Mouse (Mus musculus) embryonic fibroblast, embryonic 13.5 days (primary cell): ENCODE measurements at regions not wholly inside any gene's neighbourhood (a gene's known extent, or its start where the extent isn't known, plus 50 kb on each side); places are given as distances from the start of the nearest gene placed in this dataset.

Source experiments
- H3K27ac ChIP-seq: 2 replicates; pipeline ENCODE4 v1.5.1; 2012; ENCODE audit warnings: low read length, control low read depth, inconsistent platforms; ENCODE audit not compliant: insufficient read depth
- H3K4me1 ChIP-seq: 2 replicates; pipeline ENCODE4 v1.6.1; 2011; ENCODE audit warnings: low read length; ENCODE audit not compliant: control insufficient read depth, insufficient read depth
- H3K4me3 ChIP-seq: 2 replicates; pipeline ENCODE4 v1.5.1; 2011; ENCODE audit warnings: mild to moderate bottlenecking, control low read depth, low read length; ENCODE audit not compliant: insufficient read depth
- CTCF ChIP-seq: IDR thresholded peaks from 2 replicates; pipeline ENCODE4 v1.5.1; 2011; ENCODE audit warnings: mild to moderate bottlenecking, control low read depth, low read length, moderate library complexity, borderline replicate concordance; ENCODE audit not compliant: insufficient read depth
- POLR2A ChIP-seq: IDR thresholded peaks from 2 replicates; pipeline ENCODE4 v1.6.1; 2011; ENCODE audit warnings: low read depth, mild to moderate bottlenecking, control low read depth, low read length, moderate library complexity

DNA sequence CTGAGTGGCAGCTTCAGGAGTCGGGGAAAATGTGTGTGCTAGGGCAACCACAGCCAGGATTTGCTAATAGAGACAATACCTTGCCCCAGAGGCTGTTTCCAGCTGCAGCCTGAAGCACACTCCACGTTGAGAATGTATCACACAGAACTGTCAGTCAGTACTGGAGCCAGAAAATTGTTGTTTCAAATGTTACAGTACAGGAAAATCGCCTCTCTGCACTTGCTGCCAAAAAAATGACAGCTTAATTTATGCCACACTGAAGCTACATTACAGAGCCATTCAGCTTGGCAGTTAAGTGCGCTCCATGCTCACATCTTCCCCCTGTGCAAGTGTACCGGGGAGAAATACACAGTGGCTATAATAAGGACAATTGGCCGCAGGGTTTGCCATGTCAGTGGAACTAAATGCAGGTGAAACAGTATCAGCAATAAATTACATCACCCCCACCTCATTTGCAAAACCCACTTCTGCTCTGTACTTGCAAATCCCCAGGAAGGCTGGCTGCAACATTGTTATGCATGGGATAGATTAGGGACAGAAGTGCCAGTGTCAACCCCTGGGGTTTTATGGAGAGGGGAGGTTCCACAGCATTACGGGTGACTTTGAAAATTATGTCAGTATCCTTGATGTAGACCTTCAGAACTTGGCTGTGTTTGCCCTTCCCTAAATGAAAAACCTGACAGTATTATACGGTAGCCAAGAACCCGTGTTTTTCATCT lies 263.3 kb upstream of the Sp4 start:
- no peaks in the 10 kb centered on the region for H3K4me1 ChIP-seq
- H3K4me3 ChIP-seq, result no peak overlapping the region
- no peak for TF ChIP-seq CTCF
- no peak for TF ChIP-seq POLR2A
- no peak overlapping the region for H3K27ac ChIP-seq

DNA sequence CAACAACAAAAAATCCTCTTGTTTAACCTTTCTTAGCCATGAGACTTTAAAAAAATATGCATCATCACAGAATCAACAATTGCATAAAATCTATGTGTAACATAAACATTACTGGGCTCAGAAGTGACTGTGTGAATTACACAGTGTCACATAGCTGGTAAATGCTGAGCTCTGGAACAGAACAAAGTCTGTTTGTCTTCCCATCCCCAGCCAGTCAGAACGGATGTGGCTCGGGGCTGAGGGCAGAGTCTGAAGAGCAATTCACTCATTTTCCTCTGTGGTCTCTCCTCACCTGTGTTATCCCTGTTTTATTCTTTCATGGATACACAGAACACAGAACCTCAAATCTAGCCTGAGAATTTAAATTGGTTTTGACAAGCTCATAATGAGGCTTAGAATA lies 261.0 kb upstream of the Sp4 start:
- Histone ChIP-seq H3K27ac (no peak overlapping the region), H3K4me3 (no peak overlapping the region), H3K4me1 (no peaks in the 10 kb centered on the region)
- no peak for TF ChIP-seq CTCF

DNA sequence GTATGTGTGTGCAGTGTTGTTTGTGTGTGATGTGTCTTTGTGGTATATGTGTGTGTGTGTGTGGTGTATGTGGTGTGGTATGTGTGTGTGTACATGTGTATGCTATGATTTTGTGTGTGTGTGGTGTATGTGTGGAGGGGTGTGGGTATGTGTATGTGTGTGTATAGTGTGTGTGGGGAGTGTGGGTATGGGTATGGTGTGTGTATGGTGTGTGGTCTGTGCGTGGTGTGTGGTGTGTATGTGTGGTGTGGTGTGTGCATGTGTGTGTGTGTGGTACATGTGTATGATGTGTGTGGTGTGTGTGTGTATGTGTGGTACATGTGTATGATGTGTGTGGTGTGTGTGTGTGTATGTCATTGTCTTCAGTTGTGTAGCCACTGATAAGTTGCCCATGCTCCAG lies 247.8 kb upstream of the Sp4 start:
- TF ChIP-seq CTCF, result no peak
- TF ChIP-seq POLR2A, result no peak
- Histone ChIP-seq H3K4me3 (no peak overlapping the region), H3K4me1 (no peaks in the 10 kb centered on the region), H3K27ac (no peak overlapping the region)

DNA sequence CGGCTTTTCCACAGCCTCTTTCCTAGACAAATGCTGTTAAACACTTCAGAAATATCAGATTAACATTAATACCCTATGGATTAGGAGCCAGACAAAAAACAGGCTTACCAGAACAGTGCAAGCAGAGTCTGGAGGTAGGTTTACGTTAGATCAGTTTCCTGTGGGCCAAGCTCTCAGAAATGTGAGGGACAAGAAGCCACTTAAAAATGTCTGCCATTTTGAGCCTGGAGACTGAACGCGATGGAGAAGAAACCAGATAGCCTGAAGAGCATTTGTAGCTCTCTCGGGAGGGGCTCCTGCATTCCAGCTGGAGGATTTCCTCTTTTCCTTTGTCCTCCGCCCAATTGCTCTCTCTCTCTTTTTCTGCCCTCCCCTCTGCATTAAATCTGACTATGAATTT lies 239.1 kb upstream of the Sp4 start:
- H3K4me3 ChIP-seq, result no peak overlapping the region
- no peak for TF ChIP-seq POLR2A
- TF ChIP-seq CTCF, result no peak
- H3K27ac ChIP-seq, result no peak overlapping the region
- H3K4me1 ChIP-seq, result no peaks in the 10 kb centered on the region

DNA sequence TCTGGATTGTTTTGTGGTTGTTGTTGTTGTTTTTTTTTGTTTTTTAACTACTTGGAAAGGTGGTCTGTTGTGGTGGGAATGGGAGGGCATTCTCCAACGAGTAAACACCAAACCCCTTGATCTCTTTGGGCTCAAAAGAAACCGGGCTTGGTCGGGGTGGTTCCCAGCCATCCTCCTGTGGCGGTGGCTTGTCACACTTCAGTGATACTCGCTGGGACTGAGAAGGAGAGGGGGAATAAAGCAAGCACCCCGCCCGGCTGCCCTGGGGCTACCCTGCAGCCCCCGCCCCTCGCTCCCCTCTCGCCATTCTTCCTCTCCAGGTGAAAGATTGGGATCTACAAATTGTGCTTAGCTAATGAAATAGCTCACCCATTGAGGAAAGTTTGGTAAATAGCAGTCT lies 229.3 kb upstream of the Sp4 start:
- no peaks in the 10 kb centered on the region for H3K4me1 ChIP-seq
- no peak for TF ChIP-seq CTCF
- no peak for TF ChIP-seq POLR2A
- H3K27ac ChIP-seq, result no peak overlapping the region
- H3K4me3 ChIP-seq, result no peak overlapping the region

DNA sequence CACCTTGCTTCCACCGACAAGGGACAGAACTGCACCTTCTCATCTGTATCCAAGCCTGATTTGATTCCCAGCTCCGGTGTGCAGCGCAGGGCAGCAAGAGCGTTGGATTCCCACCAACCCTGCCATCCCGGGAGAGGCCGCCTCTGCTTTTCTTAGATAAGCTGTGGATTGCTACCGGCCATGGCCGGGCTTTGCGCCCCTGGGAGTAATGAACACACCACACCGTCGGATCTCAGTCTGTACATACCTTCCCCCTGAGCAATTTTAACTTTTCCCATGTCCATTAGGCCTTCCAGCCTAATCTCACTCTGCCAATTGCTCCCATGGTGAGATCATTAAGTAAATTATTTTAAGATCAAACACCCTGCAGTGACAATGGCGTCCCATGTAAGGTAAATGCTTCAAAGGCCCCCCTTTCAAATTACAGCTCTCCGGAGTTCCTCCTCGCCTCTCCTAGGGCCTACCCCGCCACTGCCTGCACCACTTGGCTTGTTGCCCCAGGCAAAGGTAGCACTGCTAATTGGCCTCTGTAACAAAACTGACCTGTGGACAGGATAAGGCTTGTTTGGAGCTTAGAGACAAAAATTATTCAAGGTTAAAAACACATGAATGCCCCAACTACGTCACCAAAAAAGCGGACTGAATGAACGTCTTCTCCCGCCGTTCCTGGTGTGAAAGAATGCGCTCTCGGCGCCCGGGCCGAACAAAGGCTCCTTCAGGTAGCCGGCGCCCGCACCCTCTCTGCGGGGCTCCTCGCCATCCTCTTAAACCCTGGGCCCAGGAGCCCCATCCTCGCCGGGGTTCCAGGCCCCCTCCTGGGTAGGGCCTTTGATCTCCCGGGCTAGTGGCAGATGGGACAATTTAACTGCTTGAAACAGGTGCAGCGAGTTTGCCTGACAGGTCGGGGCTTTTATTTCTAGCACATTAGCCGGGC lies 228.5 kb upstream of the Sp4 start:
- no peak overlapping the region for H3K27ac ChIP-seq
- no peak for TF ChIP-seq CTCF
- no peak for TF ChIP-seq POLR2A
- no peaks in the 10 kb centered on the region for H3K4me1 ChIP-seq
- H3K4me3 ChIP-seq, result no peak overlapping the region

DNA sequence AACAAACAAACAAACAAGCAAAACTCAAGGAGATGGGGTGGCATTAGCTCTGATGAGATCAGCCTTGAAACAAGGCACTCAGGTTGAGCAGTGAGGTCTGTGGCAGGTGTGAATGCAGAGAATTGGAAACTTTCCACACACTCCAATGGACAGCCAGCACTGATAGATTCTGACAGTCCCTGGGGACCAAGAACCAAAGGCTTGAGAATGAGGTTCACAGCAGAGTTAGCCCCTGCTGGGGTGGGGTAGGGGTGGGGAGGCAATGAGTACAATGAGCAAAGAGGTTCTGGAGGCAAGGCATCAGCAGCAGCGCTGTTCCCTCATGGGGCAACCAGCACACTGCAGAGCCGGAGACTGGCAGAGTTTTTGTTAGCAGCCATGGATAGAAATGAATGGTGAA lies 220.5 kb upstream of the Sp4 start:
- no peak overlapping the region for H3K27ac ChIP-seq
- TF ChIP-seq CTCF (no peak), POLR2A (no peak)
- H3K4me3 ChIP-seq, result no peak overlapping the region
- H3K4me1 ChIP-seq, result no peaks in the 10 kb centered on the region

DNA sequence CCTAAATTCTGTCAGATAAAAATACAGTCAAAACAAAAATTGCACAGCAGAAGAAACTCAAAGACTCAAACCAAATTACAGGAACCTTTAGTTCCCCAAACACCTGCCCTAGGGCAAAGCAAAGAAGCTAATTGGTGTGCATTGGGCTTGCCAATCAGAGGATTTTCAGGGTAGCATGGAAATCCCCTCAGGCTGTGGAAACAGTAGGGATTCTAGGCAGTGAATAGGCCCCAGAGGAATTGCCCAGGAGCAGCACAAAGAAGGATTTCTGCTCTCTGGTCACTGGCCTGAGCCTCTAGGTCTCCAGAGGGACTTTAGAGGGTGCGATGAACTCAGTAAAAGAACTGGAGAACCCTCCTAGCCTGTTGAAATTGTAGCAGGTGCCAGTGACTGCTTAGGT lies 220.1 kb upstream of the Sp4 start:
- Histone ChIP-seq H3K4me3 (no peak overlapping the region), H3K4me1 (no peaks in the 10 kb centered on the region), H3K27ac (no peak overlapping the region)
- TF ChIP-seq POLR2A (no peak), CTCF (no peak)

DNA sequence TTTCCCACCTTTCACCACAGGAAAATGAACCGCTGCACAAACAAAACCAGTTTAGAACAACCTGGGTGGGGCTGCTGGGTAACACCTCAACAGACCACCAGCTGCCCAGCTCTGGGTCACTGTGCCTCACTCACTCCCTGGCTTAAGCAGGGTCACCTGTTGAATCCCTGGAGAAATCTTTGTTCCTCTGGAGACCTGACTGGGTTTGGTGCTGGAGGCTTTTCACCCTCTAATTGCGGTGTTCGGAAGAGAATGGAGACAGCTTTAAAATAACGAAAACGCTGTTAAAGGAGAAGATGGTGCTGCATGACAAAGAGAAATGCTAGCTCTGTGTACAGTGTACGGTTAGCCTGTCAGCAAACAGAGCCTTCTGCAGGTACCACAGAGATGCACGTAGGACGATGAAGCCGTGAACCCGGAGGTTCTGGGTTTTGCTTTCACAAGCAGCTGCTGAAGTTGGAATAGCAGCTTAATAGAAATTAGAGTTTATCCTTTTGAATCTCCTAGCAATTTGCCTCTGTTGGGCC lies 218.6 kb upstream of the Sp4 start:
- no peak for TF ChIP-seq CTCF
- H3K4me3 ChIP-seq, result no peak overlapping the region
- no peak overlapping the region for H3K27ac ChIP-seq
- no peaks in the 10 kb centered on the region for H3K4me1 ChIP-seq

DNA sequence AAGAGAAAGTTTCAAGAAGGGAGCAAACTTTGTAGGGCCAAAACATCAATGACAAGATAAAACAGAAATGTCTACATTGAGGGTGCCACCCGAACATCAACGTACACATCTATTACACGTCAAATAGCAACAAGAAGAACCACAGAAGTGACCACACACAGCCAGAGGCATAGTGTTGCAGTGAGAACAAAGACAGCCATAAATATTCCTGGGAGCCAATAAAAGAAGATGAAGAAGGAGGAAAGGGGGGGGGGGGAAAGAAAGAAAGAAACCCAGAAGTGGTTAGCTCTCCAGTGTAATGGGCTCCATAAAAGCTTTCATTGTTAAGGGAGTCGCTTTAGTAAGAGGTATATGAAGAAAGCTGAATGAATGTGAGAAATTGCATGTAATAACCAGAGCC lies 209.7 kb upstream of the Sp4 start:
- TF ChIP-seq POLR2A, result no peak
- no peak for TF ChIP-seq CTCF
- H3K27ac ChIP-seq, result no peak overlapping the region
- no peak overlapping the region for H3K4me3 ChIP-seq
- no peaks in the 10 kb centered on the region for H3K4me1 ChIP-seq
